ENCODE assay signal across 8 mouse cellular contexts in the genomic region with DNA sequence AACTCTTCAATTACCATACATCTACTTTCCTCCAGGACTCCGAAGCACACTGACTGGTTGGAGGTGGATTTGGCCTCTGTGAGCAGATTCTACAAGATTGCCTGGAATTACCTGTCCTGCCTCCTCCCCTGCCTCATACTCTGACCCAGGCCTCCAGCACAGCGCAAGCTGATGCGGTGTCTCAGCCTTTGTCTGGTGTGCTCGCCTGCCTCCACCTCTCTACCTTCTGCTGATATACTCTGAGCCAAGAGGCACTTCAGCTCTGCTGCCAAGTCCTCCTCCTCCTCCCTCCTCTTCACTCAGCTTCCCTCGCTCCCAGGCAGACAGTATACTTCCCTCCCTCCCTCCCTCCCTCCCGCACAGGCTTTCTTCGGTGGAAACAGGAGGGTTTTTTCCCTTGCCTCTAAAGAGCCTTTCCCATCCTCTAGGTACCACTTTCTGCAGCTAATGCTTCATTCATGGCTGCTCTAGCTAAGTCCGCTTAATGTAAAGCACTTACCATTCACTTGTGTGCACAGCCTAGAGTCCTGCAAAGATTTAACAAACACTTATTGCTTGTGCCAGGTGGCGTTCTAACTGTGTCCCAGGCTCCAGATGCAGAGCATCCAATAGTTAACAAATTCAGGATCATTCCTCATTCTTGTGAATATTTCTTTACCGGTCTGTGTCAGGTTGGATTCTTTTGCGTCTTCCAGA.
DNase-seq lines count a peak whose midpoint lies in the region; ATAC-seq lines count a peak whose summit lies in the region.

No protein-coding gene starts in this region.

- no peaks in the 10 kb centered on the region for H3K27me3 ChIP-seq in hindbrain, embryonic 12.5 days
- H3K27me3 ChIP-seq in hindbrain, embryonic 11.5 days (ENCODE audit: control insufficient read depth, insufficient read depth, low read length) = no peaks in the 10 kb centered on the region
- no peaks in the 10 kb centered on the region for H3K27me3 ChIP-seq in hindbrain, embryonic 15.5 days
- no peaks in the 10 kb centered on the region for H3K27me3 ChIP-seq in midbrain, embryonic 14.5 days (ENCODE audit: control insufficient read depth, insufficient read depth, low read length)

- no peak overlapping the region for H3K4me2 ChIP-seq in hindbrain, embryonic 12.5 days (replicated peaks)
- H3K4me2 ChIP-seq in hindbrain, embryonic 11.5 days (replicated peaks; ENCODE audit: low read depth, low read length) = no peak overlapping the region
- no peak overlapping the region for H3K4me2 ChIP-seq in hindbrain, embryonic 15.5 days
- no peak overlapping the region for H3K4me2 ChIP-seq in midbrain, embryonic 14.5 days (ENCODE audit: low read length)

- WGBS in hindbrain, embryonic 12.5 days = 66% methylated on average over 11 of the region's 11 CpGs
- 69% methylated on average over 11 of the region's 11 CpGs for WGBS in hindbrain, embryonic 11.5 days
- WGBS in hindbrain, embryonic 15.5 days = 54% methylated on average over 11 of the region's 11 CpGs
- 61% methylated on average over 11 of the region's 11 CpGs for WGBS in midbrain, embryonic 14.5 days

- H3K9ac ChIP-seq in hindbrain, embryonic 12.5 days = no peak overlapping the region
- H3K9ac ChIP-seq in hindbrain, embryonic 11.5 days (ENCODE audit: low read depth, low read length) = no peak overlapping the region
- no peak overlapping the region for H3K9ac ChIP-seq in hindbrain, embryonic 15.5 days
- no peak overlapping the region for H3K9ac ChIP-seq in midbrain, embryonic 14.5 days (replicated peaks; ENCODE audit: low read length)

- no peaks in the 10 kb centered on the region for H3K4me1 ChIP-seq in hindbrain, embryonic 12.5 days
- H3K4me1 ChIP-seq in hindbrain, embryonic 11.5 days (replicated peaks; ENCODE audit: control insufficient read depth, insufficient read depth, low read length) = no peaks in the 10 kb centered on the region
- peaks cover 18% of the 10 kb centered on the region for H3K4me1 ChIP-seq in hindbrain, embryonic 15.5 days (replicated peaks)
- no peaks in the 10 kb centered on the region for H3K4me1 ChIP-seq in midbrain, embryonic 14.5 days (ENCODE audit: control insufficient read depth, insufficient read depth, low read length)

- H3K4me3 ChIP-seq in hindbrain, embryonic 12.5 days = no peak overlapping the region
- H3K4me3 ChIP-seq in hindbrain, embryonic 11.5 days (ENCODE audit: low read depth, low read length) = no peak overlapping the region
- H3K4me3 ChIP-seq in hindbrain, embryonic 15.5 days = no peak overlapping the region
- H3K4me3 ChIP-seq in midbrain, embryonic 14.5 days (replicated peaks; ENCODE audit: low read depth, low read length) = no peak overlapping the region

- peak overlapping the region; percentile 12; the same call in 1 of the 2 replicates for H3K27ac ChIP-seq in hindbrain, embryonic 12.5 days
- H3K27ac ChIP-seq in hindbrain, embryonic 11.5 days (ENCODE audit: low read depth, low read length) = no peak overlapping the region
- peak overlapping the region; percentile 63 for H3K27ac ChIP-seq in hindbrain, embryonic 15.5 days (replicated peaks)
- 0 out of 2 replicates have a peak overlapping the region, but pooled peaks have one; percentile 32 for H3K27ac ChIP-seq in midbrain, embryonic 14.5 days (replicated peaks; ENCODE audit: low read depth, low read length)

- no peaks in the 10 kb centered on the region for H3K36me3 ChIP-seq in hindbrain, embryonic 12.5 days
- no peaks in the 10 kb centered on the region for H3K36me3 ChIP-seq in hindbrain, embryonic 11.5 days (ENCODE audit: control insufficient read depth, insufficient read depth, low read length)
- 0 out of 2 replicates have a peak, but pooled peaks cover 3% of the 10 kb centered on the region for H3K36me3 ChIP-seq in hindbrain, embryonic 15.5 days
- H3K36me3 ChIP-seq in midbrain, embryonic 14.5 days (ENCODE audit: control insufficient read depth, insufficient read depth, low read length) = no peaks in the 10 kb centered on the region

- no peak for DNase-seq in hindbrain, embryonic 11.5 days (ENCODE audit: low spot score)
- DNase-seq in cerebellum, adult 8-10 months = peak; percentile 69
- DNase-seq in midbrain, embryonic 14.5 days = peak; percentile 37
- no peak for DNase-seq in adrenal gland, adult 2 months
- DNase-seq in kidney, adult 18-20 months = no peak

- H3K9me3 ChIP-seq in hindbrain, embryonic 12.5 days (replicated peaks) = no peaks in the 10 kb centered on the region
- H3K9me3 ChIP-seq in hindbrain, embryonic 11.5 days (ENCODE audit: control insufficient read depth, low read length) = no peaks in the 10 kb centered on the region
- H3K9me3 ChIP-seq in hindbrain, embryonic 15.5 days = no peaks in the 10 kb centered on the region
- H3K9me3 ChIP-seq in midbrain, embryonic 14.5 days (ENCODE audit: control insufficient read depth, low read length) = no peaks in the 10 kb centered on the region

- no peak for ATAC-seq in hindbrain, embryonic 12.5 days (ENCODE audit: low FRiP score)
- no peak for ATAC-seq in hindbrain, embryonic 11.5 days (ENCODE audit: low FRiP score)
- ATAC-seq in hindbrain, embryonic 15.5 days (ENCODE audit: low FRiP score, low read depth) = peak; percentile 90
- peak; percentile 67 for ATAC-seq in midbrain, embryonic 14.5 days (ENCODE audit: low FRiP score, low TSS enrichment)
- ATAC-seq in granulocyte monocyte progenitor cell, adult 5-6 weeks (replicated peaks; ENCODE audit: poor library complexity, severe bottlenecking) = no peak

Comparison
In these comparisons a context has a peak if more than half of its experiments do, and no peak if none do; other contexts are left out.
1. ATAC-seq: peak in hindbrain, embryonic 15.5 days (single experiment) and midbrain, embryonic 14.5 days (single experiment); none in hindbrain, embryonic 12.5 days (single experiment), hindbrain, embryonic 11.5 days (single experiment) and granulocyte monocyte progenitor cell, adult 5-6 weeks (single experiment).
2. DNase-seq: peak in cerebellum, adult 8-10 months (single experiment) and midbrain, embryonic 14.5 days (single experiment); none in hindbrain, embryonic 11.5 days (single experiment), adrenal gland, adult 2 months (single experiment) and kidney, adult 18-20 months (single experiment).